Mouse (Mus musculus) lung, postnatal 0 days (tissue): Measurements from ENCODE around the gene Wdpcp. TPM values are rescaled to one million over a fixed set of nuclear protein-coding genes. Genes with fewer than 3 reads are reported as not detected.

Experiments
- ATAC-seq: fragments of 200-750 bp; cut with Nextera tagmentation; 2 replicates; pipeline ENCODE4 v1.8.0; 2017; ENCODE audit warnings: moderate library complexity
- DNase-seq: peaks from one replicate; pipeline ENCODE4 v3.0.0-alpha.2; 2016; ENCODE audit warnings: low spot score
- H3K27ac ChIP-seq: fragments of 300-500 bp; sonication (generic); 2 replicates; pipeline ENCODE4 v1.5.1; 2014; ENCODE audit warnings: antibody characterized with exemption, mild to moderate bottlenecking, low read length, mixed read lengths
- H3K27me3 ChIP-seq: fragments of 300-500 bp; sonication (generic); replicated peaks from 2 replicates; pipeline ENCODE4 v1.6.1; 2014; ENCODE audit warnings: low read length, mixed read lengths; ENCODE audit not compliant: insufficient read depth
- H3K36me3 ChIP-seq: fragments of 300-500 bp; sonication (generic); 2 replicates; pipeline ENCODE4 v1.6.1; 2014; ENCODE audit warnings: low read length, mixed read lengths; ENCODE audit not compliant: insufficient read depth
- H3K4me1 ChIP-seq: fragments of 300-500 bp; sonication (generic); 2 replicates; pipeline ENCODE4 v1.6.1; 2014; ENCODE audit warnings: antibody characterized with exemption, low read depth, low read length, mixed read lengths; ENCODE audit not compliant: insufficient read depth
- H3K4me2 ChIP-seq: fragments of 300-500 bp; sonication (generic); replicated peaks from 2 replicates; pipeline ENCODE4 v1.6.1; 2014; ENCODE audit warnings: low read depth, mild to moderate bottlenecking, low read length, moderate library complexity, mixed read lengths
- H3K4me3 ChIP-seq: fragments of 300-500 bp; sonication (generic); 2 replicates; pipeline ENCODE4 v1.5.1; 2014; ENCODE audit warnings: low read depth, low read length
- H3K9ac ChIP-seq: fragments of 300-500 bp; sonication (generic); replicated peaks from 2 replicates; pipeline ENCODE4 v1.6.1; 2014; ENCODE audit warnings: low read depth, mild to moderate bottlenecking
- H3K9me3 ChIP-seq: fragments of 300-500 bp; sonication (generic); 2 replicates; pipeline ENCODE4 v1.6.1; 2016; ENCODE audit warnings: low read length, mixed read lengths
- CTCF ChIP-seq: IDR thresholded peaks from 2 replicates; pipeline ENCODE4 v1.5.1; 2016; ENCODE audit warnings: antibody characterized with exemption, mild to moderate bottlenecking
- EP300 ChIP-seq: IDR thresholded peaks from 2 replicates; pipeline ENCODE4 v1.6.1; 2016; ENCODE audit warnings: antibody characterized with exemption, mild to moderate bottlenecking, control low read depth
- WGBS: fragments of 180-500 bp; shearing (Covaris S2); extraction: QIAGEN DNeasy Blood & Tissue Kit; methylation state at CpG from one replicate; pipeline ENCODE4 v1.1.7; 2014; 5-methylcytosine and 5-hydroxymethylcytosine counted together
- polyA plus RNA-seq: library from polyadenylated mRNA; unstranded; fragments of >200 nt; fragmentation: Nextera tagmentation; extraction: Ambion mirVana; gene quantifications from 2 replicates; pipeline ENCODE4 v1.2.1, GENCODE M21; 2015

Gene Wdpcp
- polyA plus RNA-seq, 1 experiment from 2014 or later: 5.0 TPM

DNA sequence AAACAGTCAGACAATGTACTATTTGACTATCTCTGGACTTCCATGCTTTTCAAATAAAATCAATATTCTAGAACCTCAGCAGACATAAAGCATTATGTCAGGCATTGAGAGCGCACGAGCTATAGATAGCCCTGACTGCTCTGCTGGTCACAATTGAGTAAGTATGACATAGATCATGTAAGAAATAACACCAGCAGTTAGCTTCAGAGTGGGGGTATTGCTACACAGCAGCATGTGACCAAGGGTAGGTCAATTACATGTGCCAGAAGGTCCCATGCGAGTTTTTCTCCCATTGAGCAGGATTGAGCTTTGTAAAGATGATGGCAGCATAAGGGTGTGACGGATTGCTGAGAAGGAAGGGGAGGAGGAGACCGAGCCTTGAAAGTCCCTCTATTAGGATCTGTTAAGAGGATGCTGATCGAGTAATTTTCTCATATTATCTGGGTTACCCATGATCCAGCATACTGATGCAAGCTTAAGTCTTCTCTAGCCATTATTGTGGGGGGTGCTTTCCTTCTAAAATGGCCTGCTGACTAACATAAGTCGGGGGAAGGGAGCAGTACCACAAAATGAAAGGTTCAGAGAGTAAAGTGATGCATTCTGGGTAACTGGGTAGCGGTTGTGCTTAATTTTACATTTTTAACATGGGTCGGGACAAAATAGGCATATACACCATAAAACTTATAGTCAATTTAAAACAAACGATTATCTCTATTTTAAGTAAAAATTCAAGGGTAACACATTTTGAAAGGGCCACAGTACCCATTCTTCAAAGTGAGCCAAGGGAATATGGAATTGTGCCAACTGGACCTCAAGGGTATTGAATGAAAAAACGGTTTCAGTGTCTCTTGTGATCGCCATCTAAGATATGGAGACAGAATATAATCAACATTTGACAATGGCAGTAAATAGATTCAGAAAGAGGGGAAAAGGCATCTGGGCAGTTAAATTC lies 21.5 kb upstream of the Wdpcp start:
- no peak overlapping the region for H3K4me2 ChIP-seq
- ATAC-seq: no peak
- H3K4me1 ChIP-seq: no peaks in the 10 kb centered on the region
- H3K4me3 ChIP-seq: no peak overlapping the region
- H3K9me3 ChIP-seq: no peaks in the 10 kb centered on the region
- 78% methylated on average over 12 of the region's 12 CpGs for WGBS
- no peaks in the 10 kb centered on the region for H3K36me3 ChIP-seq
- H3K9ac ChIP-seq: no peak overlapping the region
- no peaks in the 10 kb centered on the region for H3K27me3 ChIP-seq
- TF ChIP-seq CTCF: no peak
- no peak for TF ChIP-seq EP300
- no peak overlapping the region for H3K27ac ChIP-seq
- DNase-seq: no peak

DNA sequence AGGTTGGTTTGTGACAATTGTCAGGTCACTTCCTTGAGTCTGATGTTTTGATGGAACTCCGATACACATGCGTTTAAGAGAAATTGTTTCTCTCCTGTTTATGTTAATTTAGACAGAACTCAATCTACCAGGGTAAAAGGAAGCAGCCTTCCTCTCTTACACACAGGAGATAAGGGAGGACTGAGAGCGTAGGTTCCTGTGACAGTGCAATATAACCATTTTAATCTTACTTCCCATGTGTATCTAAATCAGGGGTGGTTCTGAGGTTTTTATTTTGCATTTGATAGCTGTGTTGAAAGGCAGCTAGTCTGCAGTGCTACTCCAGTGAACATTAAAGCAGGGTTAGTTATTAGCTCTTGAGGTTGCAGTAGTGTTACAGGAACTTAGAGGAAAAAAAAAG lies 20.0 kb upstream of the Wdpcp start:
- TF ChIP-seq EP300: no peak
- TF ChIP-seq CTCF: no peak
- no peaks in the 10 kb centered on the region for H3K9me3 ChIP-seq
- H3K9ac ChIP-seq: no peak overlapping the region
- DNase-seq: no peak
- no peak overlapping the region for H3K27ac ChIP-seq
- WGBS: 45% methylated on average over 3 of the region's 3 CpGs
- no peaks in the 10 kb centered on the region for H3K36me3 ChIP-seq
- H3K27me3 ChIP-seq: no peaks in the 10 kb centered on the region
- no peak for ATAC-seq
- H3K4me2 ChIP-seq: no peak overlapping the region
- no peaks in the 10 kb centered on the region for H3K4me1 ChIP-seq
- H3K4me3 ChIP-seq: no peak overlapping the region

DNA sequence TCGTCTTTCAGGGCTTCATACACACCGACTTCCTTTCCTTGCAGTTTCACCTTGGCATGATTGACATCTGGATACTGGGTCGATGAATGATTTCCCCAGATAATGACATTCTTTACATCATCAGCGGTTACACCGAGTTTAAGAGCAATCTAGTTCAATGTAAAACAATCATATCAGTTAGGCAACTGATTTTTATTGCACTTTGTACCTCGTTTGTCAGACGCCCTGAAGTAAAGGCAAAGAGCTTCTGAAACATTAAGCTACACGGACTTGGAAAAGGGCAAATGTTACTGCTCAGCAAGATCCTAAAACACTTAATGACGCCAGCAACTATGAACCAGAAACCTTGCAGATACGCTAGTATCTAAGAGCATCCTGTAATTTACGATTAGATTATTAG lies 12.3 kb upstream of the Wdpcp start:
- Histone ChIP-seq H3K27ac (no peak overlapping the region), H3K4me3 (no peak overlapping the region), H3K9ac (no peak overlapping the region), H3K4me2 (no peak overlapping the region), H3K9me3 (no peaks in the 10 kb centered on the region), H3K4me1 (no peaks in the 10 kb centered on the region), H3K36me3 (peaks cover 27% of the 10 kb centered on the region), H3K27me3 (no peaks in the 10 kb centered on the region)
- ATAC-seq (no peak), DNase-seq (no peak)
- WGBS: 81% methylated on average over 11 of the region's 11 CpGs
- TF ChIP-seq CTCF: no peak
- no peak for TF ChIP-seq EP300

DNA sequence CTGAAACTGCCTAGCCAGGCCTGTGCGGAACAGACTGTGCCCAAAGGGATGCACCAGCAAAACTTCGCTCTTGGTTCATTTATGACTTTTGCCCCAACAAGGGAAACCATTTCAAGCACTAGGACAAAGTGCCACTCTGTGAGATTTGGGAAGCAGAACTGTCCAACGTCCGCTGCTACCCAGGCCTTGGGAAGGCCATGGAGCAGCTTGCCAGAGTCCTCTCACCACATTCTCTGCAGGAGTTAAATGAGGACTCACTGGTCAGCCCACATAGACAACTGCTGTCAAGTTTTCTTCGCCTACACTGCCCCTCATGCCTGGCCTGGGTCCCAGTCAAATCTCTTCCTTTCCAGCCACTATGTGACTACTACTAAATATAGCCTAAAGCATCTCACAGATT lies 10.7 kb upstream of the Wdpcp start:
- 80% methylated on average over 5 of the region's 5 CpGs for WGBS
- peaks cover 27% of the 10 kb centered on the region for H3K36me3 ChIP-seq
- H3K4me2 ChIP-seq: no peak overlapping the region
- ATAC-seq: no peak
- no peak overlapping the region for H3K9ac ChIP-seq
- H3K4me1 ChIP-seq: no peaks in the 10 kb centered on the region
- H3K27me3 ChIP-seq: no peaks in the 10 kb centered on the region
- DNase-seq: no peak
- H3K9me3 ChIP-seq: no peaks in the 10 kb centered on the region
- H3K4me3 ChIP-seq: no peak overlapping the region
- TF ChIP-seq EP300 (no peak), CTCF (no peak)
- H3K27ac ChIP-seq: no peak overlapping the region

DNA sequence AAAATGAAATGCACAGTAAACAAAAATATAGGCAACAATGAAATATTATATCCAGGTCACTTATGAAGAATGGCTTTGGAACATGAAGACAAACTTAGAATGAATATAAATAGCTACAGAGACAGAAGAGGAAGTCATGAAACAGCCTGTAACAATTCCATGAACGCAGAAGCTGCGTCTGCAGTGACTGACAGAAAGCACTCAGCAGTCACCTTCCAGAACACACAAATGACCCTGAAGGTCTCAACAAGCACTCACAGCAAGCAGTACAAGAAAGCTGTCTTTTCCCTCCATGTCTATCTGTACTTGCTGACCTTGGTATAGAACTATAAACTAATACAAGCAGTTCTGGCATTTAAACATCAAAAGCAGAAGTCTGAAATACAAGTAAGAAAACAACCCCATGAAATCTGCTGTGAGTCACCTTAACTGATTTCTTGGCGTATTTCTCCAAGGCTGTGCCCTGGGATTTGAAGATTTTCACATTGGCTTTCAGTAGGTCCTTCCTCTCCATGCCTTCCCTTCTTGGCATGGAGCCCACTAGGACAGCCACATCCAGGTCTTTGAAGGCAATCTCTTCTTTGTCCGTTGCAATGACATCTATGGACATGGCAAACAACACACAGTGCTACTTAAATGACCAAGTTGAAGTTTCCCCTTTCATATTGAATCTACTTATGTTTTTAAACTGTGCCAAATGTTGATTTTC lies 8.3 kb upstream of the Wdpcp start:
- no peak for ATAC-seq
- TF ChIP-seq EP300: no peak
- TF ChIP-seq CTCF: no peak
- Histone ChIP-seq H3K9ac (no peak overlapping the region), H3K4me1 (no peaks in the 10 kb centered on the region), H3K9me3 (no peaks in the 10 kb centered on the region), H3K4me3 (no peak overlapping the region), H3K4me2 (no peak overlapping the region), H3K27ac (no peak overlapping the region), H3K36me3 (peaks cover 16% of the 10 kb centered on the region), H3K27me3 (no peaks in the 10 kb centered on the region)
- DNase-seq: no peak
- 57% methylated on average over 4 of the region's 4 CpGs for whole genome bisulfite sequencing

DNA sequence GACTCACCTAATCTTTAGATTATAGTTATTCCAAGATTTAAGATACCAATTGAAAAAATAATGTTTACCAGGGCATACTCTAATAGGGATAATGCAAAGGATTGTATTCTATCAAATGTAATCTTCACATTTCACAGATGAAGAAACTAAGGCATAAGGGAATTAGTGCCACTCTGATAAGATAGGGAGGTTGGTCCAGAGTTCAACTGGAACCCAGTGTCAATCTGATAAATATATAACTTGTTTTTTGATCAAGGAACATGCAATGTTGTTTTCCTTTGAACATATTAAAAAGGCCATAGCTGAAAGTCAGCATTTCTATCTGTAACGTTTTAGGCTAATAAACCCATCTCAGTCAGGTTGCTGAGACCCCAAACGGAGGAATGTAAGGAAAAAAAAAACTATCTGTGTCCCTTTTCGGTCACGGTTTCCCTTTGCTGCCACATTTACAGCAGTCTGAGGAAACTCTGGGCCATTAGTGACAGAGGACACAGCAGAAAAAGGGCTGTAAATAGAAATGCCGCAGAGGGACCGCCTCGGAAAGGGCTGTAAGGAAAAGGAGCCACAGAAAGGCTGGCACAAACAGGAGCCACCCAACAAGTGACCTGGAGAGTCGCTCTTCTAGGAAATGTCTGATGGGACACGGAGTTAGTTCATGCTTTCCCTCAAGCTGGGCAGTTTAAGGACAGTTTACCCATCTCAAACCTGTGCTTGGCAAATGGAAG lies 7.2 kb upstream of the Wdpcp start:
- TF ChIP-seq CTCF: no peak
- no peak for TF ChIP-seq EP300

More for the DNA sequence above, 7.2 kb upstream of the Wdpcp start:
- ATAC-seq (no peak), DNase-seq (no peak)
- Histone ChIP-seq H3K4me2 (no peak overlapping the region), H3K9me3 (no peaks in the 10 kb centered on the region), H3K4me3 (no peak overlapping the region), H3K27me3 (no peaks in the 10 kb centered on the region), H3K9ac (no peak overlapping the region), H3K4me1 (peaks cover 2% of the 10 kb centered on the region; the same call in 1 of the 2 replicates), H3K36me3 (peaks cover 5% of the 10 kb centered on the region; the same call in 1 of the 2 replicates), H3K27ac (no peak overlapping the region)
- 89% methylated on average over 9 of the region's 9 CpGs for WGBS
